Mouse (Mus musculus) CH12.LX (cell line): ENCODE results near the gene Ggact. TPM values are rescaled to one million over a fixed set of nuclear protein-coding genes. Genes with fewer than 3 reads are reported as not detected.

Source experiments
- DNase-seq: peaks from one replicate; pipeline ENCODE4 v3.0.0-alpha.2; 2013; ENCODE audit errors: extremely low read depth
- H3K27ac ChIP-seq: 2 replicates; pipeline ENCODE4 v1.5.1; 2012; ENCODE audit warnings: low read depth, mild to moderate bottlenecking, control low read depth, moderate library complexity; ENCODE audit not compliant: insufficient read depth
- H3K27me3 ChIP-seq: replicated peaks from 2 replicates; pipeline ENCODE3; 2012; ENCODE audit warnings: inconsistent platforms
- H3K36me3 ChIP-seq, 2 experiments: replicated peaks in 1 of 2; 2 replicates each; pipeline versions ENCODE3 to v1.6.1; 2012; ENCODE audit warnings: inconsistent platforms in 1 of 2, low read length in 1 of 2, mild to moderate bottlenecking in 1 of 2, mixed read lengths in 1 of 2, moderate library complexity in 1 of 2; ENCODE audit not compliant: control insufficient read depth in 1 of 2, insufficient read depth in 1 of 2
- H3K4me1 ChIP-seq, 2 experiments: 2 replicates each; pipeline ENCODE4 v1.6.1; 2012; ENCODE audit warnings: inconsistent platforms in 1 of 2, moderate library complexity in 1 of 2; ENCODE audit not compliant: insufficient read depth in 2 of 2, control insufficient read depth in 1 of 2
- H3K4me2 ChIP-seq: 2 replicates; pipeline ENCODE4 v1.6.1; 2012; ENCODE audit warnings: low read depth, mild to moderate bottlenecking, control low read depth; ENCODE audit not compliant: poor library complexity, insufficient read depth, severe bottlenecking
- H3K4me3 ChIP-seq, 3 experiments: fragments of 150-350 bp in 1 of 3; sonication (generic) in 1 of 3; replicated peaks in 1 of 3; 2 replicates each; pipeline versions ENCODE3 to v1.5.1; 2011 to 2012; ENCODE audit warnings: low read depth in 2 of 3, low read length in 2 of 3, mild to moderate bottlenecking in 2 of 3, moderate library complexity in 2 of 3, control low read depth in 1 of 3, improper control_type of control experiment in 1 of 3, inconsistent platforms in 1 of 3, mixed read lengths in 1 of 3; ENCODE audit not compliant: poor library complexity in 1 of 3
- H3K79me2 ChIP-seq: replicated peaks from 2 replicates; pipeline ENCODE4 v1.6.1; 2012; ENCODE audit warnings: mild to moderate bottlenecking, moderate library complexity; ENCODE audit not compliant: control insufficient read depth, poor library complexity, insufficient read depth, severe bottlenecking; ENCODE audit errors: extremely low read depth
- H3K9ac ChIP-seq: 2 replicates; pipeline ENCODE4 v1.6.1; 2012; ENCODE audit warnings: low read depth, mild to moderate bottlenecking, control low read depth, moderate library complexity; ENCODE audit not compliant: insufficient read depth
- H3K9me3 ChIP-seq: replicated peaks from 2 replicates; pipeline ENCODE3; 2012; ENCODE audit warnings: low read length, inconsistent platforms, mixed read lengths
- CHD1 ChIP-seq: IDR thresholded peaks from 2 replicates; pipeline ENCODE4 v1.6.1; 2012; ENCODE audit warnings: low read depth, low read length, improper control_type of control experiment, inconsistent platforms
- CHD2 ChIP-seq: IDR thresholded peaks from 2 replicates; pipeline ENCODE4 v1.6.1; 2011; ENCODE audit warnings: low read length, improper control_type of control experiment
- CTCF ChIP-seq, 2 experiments: IDR thresholded peaks in 1 of 2; conservative IDR thresholded peaks in 1 of 2; 2 replicates each; pipeline ENCODE4 v1.5.1; 2011 to 2012; ENCODE audit warnings: low read depth in 2 of 2, low read length in 2 of 2, improper control_type of control experiment in 1 of 2, inconsistent platforms in 1 of 2, mild to moderate bottlenecking in 1 of 2, moderate library complexity in 1 of 2
- E2F4 ChIP-seq: IDR thresholded peaks from 2 replicates; pipeline ENCODE4 v1.6.1; 2011; ENCODE audit warnings: low read depth, low read length, improper control_type of control experiment; ENCODE audit not compliant: insufficient replicate concordance
- ETS1 ChIP-seq: conservative IDR thresholded peaks from 2 replicates; pipeline ENCODE4 v1.6.1; 2012; ENCODE audit warnings: low read depth, mild to moderate bottlenecking, inconsistent platforms, low read length, improper control_type of control experiment, moderate library complexity
- GABPA ChIP-seq: IDR thresholded peaks from 2 replicates; pipeline ENCODE4 v1.6.1; 2012; ENCODE audit warnings: low read depth, low read length, improper control_type of control experiment, inconsistent platforms; ENCODE audit not compliant: insufficient replicate concordance
- JUN ChIP-seq: IDR thresholded peaks from 2 replicates; pipeline ENCODE4 v1.6.1; 2011; ENCODE audit warnings: low read depth, mild to moderate bottlenecking, low read length, improper control_type of control experiment, moderate library complexity; ENCODE audit not compliant: insufficient read depth
- JUND ChIP-seq: conservative IDR thresholded peaks from 2 replicates; pipeline ENCODE4 v1.6.1; 2011; ENCODE audit warnings: low read depth, low read length, improper control_type of control experiment
- KAT2A ChIP-seq: IDR thresholded peaks from 2 replicates; pipeline ENCODE4 v1.6.1; 2012; ENCODE audit warnings: low read length, improper control_type of control experiment, inconsistent platforms; ENCODE audit not compliant: insufficient replicate concordance
- MAZ ChIP-seq: IDR thresholded peaks from 2 replicates; pipeline ENCODE4 v1.6.1; 2012; ENCODE audit warnings: low read depth, mild to moderate bottlenecking, inconsistent platforms, low read length, improper control_type of control experiment, moderate library complexity
- MEF2A ChIP-seq: IDR thresholded peaks from 2 replicates; pipeline ENCODE4 v1.6.1; 2014; ENCODE audit warnings: low read depth, mild to moderate bottlenecking, inconsistent platforms, low read length, improper control_type of control experiment, borderline replicate concordance
- MXI1 ChIP-seq: IDR thresholded peaks from 2 replicates; pipeline ENCODE4 v1.6.1; 2011; ENCODE audit warnings: mild to moderate bottlenecking, low read depth, low read length, improper control_type of control experiment
- MYC ChIP-seq: IDR thresholded peaks from 2 replicates; pipeline ENCODE4 v1.6.1; 2011; ENCODE audit warnings: low read depth, mild to moderate bottlenecking, improper control_type of control experiment, low read length
- NRF1 ChIP-seq: IDR thresholded peaks from 2 replicates; pipeline ENCODE4 v1.6.1; 2014; ENCODE audit warnings: low read depth, mild to moderate bottlenecking, inconsistent platforms, low read length, improper control_type of control experiment, moderate library complexity
- PAX5 ChIP-seq: IDR thresholded peaks from 2 replicates; pipeline ENCODE4 v1.6.1; 2012; ENCODE audit warnings: low read length, inconsistent platforms, mixed read lengths
- RAD21 ChIP-seq: IDR thresholded peaks from 2 replicates; pipeline ENCODE4 v1.6.1; 2011; ENCODE audit warnings: low read depth, mild to moderate bottlenecking, low read length, improper control_type of control experiment, moderate library complexity
- SIN3A ChIP-seq: IDR thresholded peaks from 2 replicates; pipeline ENCODE4 v1.6.1; 2012; ENCODE audit warnings: low read length, improper control_type of control experiment, inconsistent platforms
- SMC3 ChIP-seq: IDR thresholded peaks from 2 replicates; pipeline ENCODE4 v1.6.1; 2011; ENCODE audit warnings: low read depth, low read length, improper control_type of control experiment
- TBP ChIP-seq: conservative IDR thresholded peaks from 2 replicates; pipeline ENCODE4 v1.6.1; 2011; ENCODE audit warnings: low read depth, low read length, improper control_type of control experiment
- TCF12 ChIP-seq: IDR thresholded peaks from 2 replicates; pipeline ENCODE4 v1.6.1; 2014; ENCODE audit warnings: low read depth, mild to moderate bottlenecking, inconsistent platforms, low read length, improper control_type of control experiment
- USF1 ChIP-seq: IDR thresholded peaks from 2 replicates; pipeline ENCODE4 v1.6.1; 2014; ENCODE audit warnings: low read depth, mild to moderate bottlenecking, inconsistent platforms, low read length, improper control_type of control experiment
- USF2 ChIP-seq: conservative IDR thresholded peaks from 2 replicates; pipeline ENCODE4 v1.6.1; 2011; ENCODE audit warnings: low read depth, low read length, improper control_type of control experiment
- ZNF384 ChIP-seq: IDR thresholded peaks from 2 replicates; pipeline ENCODE4 v1.6.1; 2012; ENCODE audit warnings: low read depth, low read length, improper control_type of control experiment, inconsistent platforms
- dilution Hi-C: fragments of 300-500 bp; cut with MboI; formaldehyde crosslinking; loops from 2 replicates; pipeline ENCODE4 v1.14.3; 2020; ENCODE audit warnings: low sequenced_read_pairs; ENCODE audit not compliant: extremely low pct_unique_long_range_greater_than_20kb, extremely low pct_ligation_motif_present
- in situ Hi-C: fragments of 300-500 bp; cut with MboI; formaldehyde crosslinking; loops from 3 replicates; pipeline ENCODE4 v1.14.3; 2019; ENCODE audit warnings: low sequenced_read_pairs, low pct_ligation_motif_present, low pct_unique_long_range_greater_than_20kb, mixed read lengths
- polyA plus RNA-seq: library from polyadenylated mRNA; unstranded; fragments of >175 nt; gene quantifications from 2 replicates; pipeline ENCODE4 v1.2.1, GENCODE M21; 2012; ENCODE audit warnings: low read depth; ENCODE audit not compliant: insufficient read length
- total RNA-seq, 2 experiments: library from RNA; depleted of rRNA; stranded (reverse); fragments of 300-350 nt in 1 of 2; fragments of >200 nt in 1 of 2; gene quantifications; 2 replicates each; pipeline ENCODE4 v1.2.3; 2012 to 2014

Gene Ggact
- total and polyA plus RNA-seq, 3 experiments, result 30.6 to 40.3 (median 31.7) TPM

DNA sequence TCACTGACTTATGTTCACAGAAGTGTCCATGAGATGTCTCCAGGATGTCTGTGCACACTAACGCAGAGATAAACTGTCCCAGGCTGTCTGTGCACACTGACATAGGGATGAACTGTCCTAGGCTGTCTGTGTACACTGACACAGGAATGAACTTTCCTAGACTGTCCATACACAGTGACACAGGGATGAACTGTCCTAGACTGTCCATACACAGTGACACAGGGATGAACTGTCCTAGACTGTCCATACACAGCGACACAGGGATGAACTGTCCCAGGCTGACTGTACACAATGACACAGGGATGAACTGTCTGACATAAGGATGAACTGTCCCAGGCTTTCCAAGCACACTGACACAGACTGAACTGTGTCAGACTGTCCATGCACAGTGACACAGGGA, 88.1 kb downstream of the Ggact start:
- H3K36me3 ChIP-seq, result peaks cover 5 to 7% of the 10 kb centered on the region in 2 experiments
- H3K4me1 ChIP-seq, result peaks cover 12 to 23% of the 10 kb centered on the region in 2 experiments
- H3K27me3 ChIP-seq, result no peaks in the 10 kb centered on the region
- in situ Hi-C loops, result no loop called here
- H3K27ac ChIP-seq, result no peak overlapping the region
- TF ChIP-seq PAX5 (no peak), E2F4 (no peak), USF2 (no peak)
- H3K4me2 ChIP-seq, result no peak overlapping the region
- H3K9ac ChIP-seq, result no peak overlapping the region
- dilution Hi-C loops, result no loop called here
- no peaks in the 10 kb centered on the region for H3K9me3 ChIP-seq
- no peak for DNase-seq
- H3K79me2 ChIP-seq, result no peaks in the 10 kb centered on the region
- no peak overlapping the region for H3K4me3 ChIP-seq

DNA sequence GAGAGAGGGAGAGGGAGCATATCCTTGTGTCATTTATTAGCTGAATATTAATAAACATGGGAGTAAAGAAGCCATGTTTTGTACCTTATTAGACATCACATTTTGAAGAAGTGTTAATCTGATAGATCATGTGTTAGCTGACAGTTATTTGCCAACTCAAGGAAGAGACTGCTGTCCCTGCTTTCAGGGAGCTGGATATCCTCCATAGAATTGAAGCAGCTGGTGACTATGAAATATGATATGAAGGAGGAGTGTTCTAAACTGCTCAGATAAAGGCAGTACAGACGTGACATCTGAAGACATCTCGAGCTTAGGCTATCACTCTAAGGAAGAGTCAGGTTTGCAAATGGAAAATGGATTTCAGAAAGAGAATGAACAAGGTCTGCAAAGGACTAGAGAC, 89.8 kb downstream of the Ggact start:
- Histone ChIP-seq H3K27me3 (no peaks in the 10 kb centered on the region), H3K9me3 (no peaks in the 10 kb centered on the region), H3K4me3 (no peak overlapping the region), H3K4me2 (no peak overlapping the region), H3K79me2 (no peaks in the 10 kb centered on the region), H3K4me1 (peaks cover 4 to 12% of the 10 kb centered on the region in 2 experiments; a peak in 3 of 4 replicates), H3K36me3 (peaks cover 5 to 7% of the 10 kb centered on the region in 2 experiments), H3K9ac (no peak overlapping the region), H3K27ac (no peak overlapping the region)
- dilution Hi-C loops, result no loop called here
- TF ChIP-seq MAZ (no peak), JUND (no peak), MYC (no peak), MEF2A (no peak), ZNF384 (no peak)
- in situ Hi-C loops, result no loop called here
- DNase-seq, result no peak

DNA sequence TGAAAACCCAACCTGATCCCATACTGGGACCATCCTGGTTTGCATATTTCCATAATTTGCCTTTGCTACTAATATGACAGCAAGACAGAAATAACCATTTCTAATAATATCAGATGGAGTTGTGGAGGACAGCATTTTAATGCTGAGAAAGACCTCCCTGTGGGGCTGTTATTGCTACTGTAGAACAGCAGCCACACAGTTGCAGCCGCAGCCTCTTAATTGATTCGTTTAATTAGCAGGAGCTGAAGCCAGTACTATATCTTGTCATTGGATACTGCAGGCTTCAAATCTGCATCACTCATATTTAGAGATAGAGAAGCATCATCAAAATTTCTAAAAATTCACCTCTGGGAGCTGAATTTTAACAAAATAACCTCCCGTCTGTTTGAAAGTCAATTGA, 92.6 kb downstream of the Ggact start:
- Histone ChIP-seq H3K9ac (no peak overlapping the region), H3K27ac (no peak overlapping the region), H3K4me3 (no peak overlapping the region), H3K4me2 (no peak overlapping the region), H3K4me1 (peaks cover 4 to 12% of the 10 kb centered on the region in 2 experiments; a peak in 3 of 4 replicates), H3K79me2 (no peaks in the 10 kb centered on the region), H3K36me3 (peaks cover 2% of the 10 kb centered on the region in 2 experiments), H3K9me3 (no peaks in the 10 kb centered on the region), H3K27me3 (no peaks in the 10 kb centered on the region)
- no peak for DNase-seq
- in situ Hi-C loops, result no loop called here
- TF ChIP-seq NRF1 (no peak), SIN3A (no peak), CTCF (conservative IDR thresholded peaks at IDR 0.05 in 1 of 2, IDR thresholded peaks at IDR 0.05 in 1 of 2; ENCODE audit: low read depth in 2 of 2, low read length in 2 of 2) (no peak), SMC3 (no peak), MEF2A (no peak), TBP (no peak), USF1 (no peak), CHD1 (no peak), GABPA (no peak), ETS1 (no peak), PAX5 (no peak), KAT2A (no peak), RAD21 (no peak), MYC (no peak), MXI1 (no peak), E2F4 (no peak), JUN (no peak), CHD2 (no peak), TCF12 (no peak)
- dilution Hi-C loops, result no loop called here
